Mouse (Mus musculus) hindbrain, embryonic 15.5 days (tissue): ENCODE measurements at regions not wholly inside any gene's neighbourhood (a gene's known extent, or its start where the extent isn't known, plus 50 kb on each side); places are given as distances from the start of the nearest gene placed in this dataset.
A peak's percentile ranks its signal among the peaks of the same experiment; 100 is the strongest.
"Not testable (repeated sequence)": the region's sequence is repeated elsewhere in the genome, so short reads cannot be mapped to it uniquely, and the experiment has no call there.

Experiments
- ATAC-seq: fragments of 200-750 bp; cut with Nextera tagmentation; 2 replicates; pipeline ENCODE4 v1.8.0; 2017; ENCODE audit warnings: low read depth, moderate number of reproducible peaks, moderate TSS enrichment; ENCODE audit not compliant: low FRiP score
- H3K27ac ChIP-seq: fragments of 300-500 bp; sonication (generic); replicated peaks from 2 replicates; pipeline ENCODE4 v1.5.1; 2015; ENCODE audit warnings: mild to moderate bottlenecking, inconsistent platforms
- H3K27me3 ChIP-seq: fragments of 300-500 bp; sonication (generic); 2 replicates; pipeline ENCODE4 v1.6.1; 2015; ENCODE audit warnings: control low read depth, inconsistent platforms
- H3K36me3 ChIP-seq: fragments of 300-500 bp; sonication (generic); 2 replicates; pipeline ENCODE4 v1.6.1; 2015; ENCODE audit warnings: control low read depth, inconsistent platforms
- H3K4me1 ChIP-seq: fragments of 300-500 bp; sonication (generic); replicated peaks from 2 replicates; pipeline ENCODE4 v1.6.1; 2015; ENCODE audit warnings: control low read depth, inconsistent platforms
- H3K4me2 ChIP-seq: fragments of 300-500 bp; sonication (generic); 2 replicates; pipeline ENCODE4 v1.6.1; 2015; ENCODE audit warnings: moderate library complexity, mild to moderate bottlenecking, inconsistent platforms
- H3K4me3 ChIP-seq: fragments of 300-500 bp; sonication (generic); 2 replicates; pipeline ENCODE4 v1.5.1; 2015; ENCODE audit warnings: mild to moderate bottlenecking, inconsistent platforms
- H3K9ac ChIP-seq: fragments of 300-500 bp; sonication (generic); 2 replicates; pipeline ENCODE4 v1.6.1; 2015; ENCODE audit warnings: inconsistent platforms
- H3K9me3 ChIP-seq: fragments of 300-500 bp; sonication (generic); 2 replicates; pipeline ENCODE4 v1.6.1; 2016; ENCODE audit warnings: control low read depth, inconsistent platforms
- WGBS: fragments of 180-500 bp; shearing (Covaris S2); methylation state at CpG from one replicate; pipeline ENCODE4 v1.1.7; 2015; 5-methylcytosine and 5-hydroxymethylcytosine counted together

DNA sequence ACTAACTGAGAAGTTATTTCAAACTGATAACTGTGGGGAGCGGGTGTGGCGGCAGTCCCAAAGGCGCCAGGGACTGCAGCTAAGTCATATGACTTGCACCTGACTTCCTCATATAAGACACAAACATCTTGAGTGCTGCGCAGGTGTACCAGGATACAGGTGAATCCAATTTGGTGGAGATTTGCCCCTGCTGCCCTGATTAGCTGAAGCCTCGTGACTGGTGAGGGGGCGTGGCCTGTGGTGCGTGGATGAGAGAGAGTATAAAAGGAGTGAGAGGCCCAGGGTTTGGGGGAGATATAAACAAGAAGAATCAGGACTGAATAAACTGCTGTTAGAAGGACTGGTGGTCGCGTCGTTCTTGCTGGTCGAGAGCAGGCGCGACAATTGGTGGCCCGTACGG is 731.6 kb upstream of the Pcdh10 start:
- 98% methylated on average over 14 of the region's 15 CpGs for WGBS

DNA sequence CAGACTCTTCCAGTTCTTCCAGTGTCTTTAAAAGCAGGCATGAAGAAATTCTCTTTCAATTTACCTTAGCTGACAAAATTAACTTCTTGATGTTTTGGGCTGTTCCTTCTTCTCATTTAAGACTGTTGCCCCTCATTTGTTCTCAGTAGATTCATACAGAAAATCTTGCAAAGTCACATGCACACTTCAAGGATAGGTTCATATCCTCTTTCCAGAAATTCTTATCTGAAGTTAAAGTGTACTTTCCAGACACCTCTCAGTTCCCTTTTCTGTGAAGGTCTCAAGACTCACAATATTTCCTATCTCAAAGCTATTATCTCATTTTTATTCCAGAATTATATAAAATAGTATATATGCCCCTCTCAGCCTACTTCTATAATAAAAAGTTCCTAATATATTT is 681.8 kb upstream of the Pcdh10 start:
- Histone ChIP-seq H3K27ac (no peak overlapping the region), H3K4me2 (no peak overlapping the region), H3K4me3 (no peak overlapping the region), H3K4me1 (no peaks in the 10 kb centered on the region), H3K9ac (no peak overlapping the region), H3K9me3 (no peaks in the 10 kb centered on the region), H3K27me3 (no peaks in the 10 kb centered on the region), H3K36me3 (no peaks in the 10 kb centered on the region)
- no peak for ATAC-seq

More for the DNA sequence above, 731.6 kb upstream of the Pcdh10 start:
- H3K4me1 ChIP-seq, H3K27me3 ChIP-seq, H3K36me3 ChIP-seq, H3K9ac ChIP-seq, H3K4me2 ChIP-seq, H3K27ac ChIP-seq, ATAC-seq, H3K4me3 ChIP-seq, H3K9me3 ChIP-seq: not testable (repeated sequence)

DNA sequence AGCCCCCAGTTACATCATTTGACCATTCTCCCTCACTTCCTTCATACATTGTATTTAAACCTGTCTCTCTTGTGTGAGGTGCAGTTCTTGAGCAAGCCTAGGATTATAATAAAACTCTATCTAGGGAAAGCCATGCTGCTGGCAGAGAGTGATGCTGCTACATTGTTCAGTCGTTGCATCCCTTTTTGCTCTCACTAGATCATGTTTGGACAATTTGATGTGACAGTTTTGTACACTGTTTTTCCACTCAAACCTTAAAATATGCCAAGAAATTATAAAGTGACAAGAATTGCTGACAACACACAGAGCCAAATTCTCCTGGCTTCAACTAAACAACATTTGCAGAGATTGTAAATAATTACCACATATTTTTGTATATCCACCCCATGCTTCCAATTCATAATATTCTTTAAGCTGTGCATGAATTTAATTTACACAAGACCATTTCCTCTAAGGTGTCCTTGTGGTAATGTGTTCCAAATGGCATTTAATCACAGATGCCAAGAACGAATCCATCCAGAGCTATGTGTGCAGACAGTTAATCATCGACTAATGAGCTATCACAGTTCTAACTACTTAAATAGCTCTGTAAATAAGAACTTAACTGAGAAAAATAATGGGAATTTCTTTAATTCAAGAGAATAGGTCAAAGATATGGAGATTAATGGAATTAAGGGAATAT is 681.1 kb upstream of the Pcdh10 start:
- 62% methylated on average over 3 of the region's 3 CpGs for WGBS

DNA sequence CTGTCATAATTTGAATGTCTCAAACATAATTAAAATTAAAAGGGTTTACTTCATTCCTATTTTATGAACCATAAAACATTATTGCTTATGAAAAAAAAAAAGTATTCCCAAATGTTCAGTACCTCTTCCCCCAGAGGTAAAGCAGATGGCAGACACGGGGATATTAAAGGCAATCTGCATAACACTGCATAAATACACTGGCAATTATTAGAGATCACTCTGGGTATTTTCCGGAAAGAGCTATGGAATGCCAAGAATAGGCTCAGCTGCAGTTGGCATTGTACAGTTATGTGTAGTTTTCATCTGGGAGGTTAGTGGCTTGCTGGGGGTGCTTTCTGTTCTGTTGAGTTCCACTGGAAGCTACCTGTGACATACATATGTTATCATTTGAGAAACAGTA is 677.1 kb upstream of the Pcdh10 start:
- Histone ChIP-seq H3K4me2 (no peak overlapping the region), H3K27me3 (no peaks in the 10 kb centered on the region), H3K9me3 (no peaks in the 10 kb centered on the region), H3K36me3 (no peaks in the 10 kb centered on the region), H3K9ac (no peak overlapping the region), H3K27ac (no peak overlapping the region), H3K4me1 (no peaks in the 10 kb centered on the region), H3K4me3 (no peak overlapping the region)
- ATAC-seq, result no peak
- 57% methylated on average over 2 of the region's 2 CpGs for WGBS

More for the DNA sequence above, 681.1 kb upstream of the Pcdh10 start:
- 0 out of 2 replicates have a peak, but pooled peaks have one; percentile 23 for ATAC-seq
- Histone ChIP-seq H3K4me2 (no peak overlapping the region), H3K4me3 (no peak overlapping the region), H3K27ac (no peak overlapping the region), H3K9me3 (no peaks in the 10 kb centered on the region), H3K9ac (no peak overlapping the region), H3K4me1 (no peaks in the 10 kb centered on the region), H3K27me3 (no peaks in the 10 kb centered on the region), H3K36me3 (no peaks in the 10 kb centered on the region)

DNA sequence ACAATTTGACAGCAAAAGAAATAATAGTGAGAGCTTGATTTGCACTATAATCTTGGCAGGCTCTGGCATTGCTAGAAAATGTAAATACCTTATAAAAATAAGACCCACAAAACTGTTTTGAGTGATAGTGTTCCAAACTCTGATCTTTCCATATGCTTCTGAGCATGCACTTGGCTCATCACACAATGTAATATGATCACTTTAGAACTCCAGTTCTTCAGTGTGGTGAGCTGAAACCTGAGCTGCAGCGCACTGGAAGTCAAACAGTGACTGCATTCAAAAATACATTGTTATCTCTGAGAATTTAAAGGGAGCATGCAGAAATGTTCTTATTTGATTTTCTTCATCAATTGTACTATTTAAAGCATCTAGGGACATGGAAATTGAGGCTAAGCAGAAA is 672.5 kb upstream of the Pcdh10 start:
- WGBS, result 69% methylated on average over 1 of the region's 1 CpGs
- no peak overlapping the region for H3K4me2 ChIP-seq
- no peak overlapping the region for H3K4me3 ChIP-seq
- H3K27ac ChIP-seq, result no peak overlapping the region
- H3K9ac ChIP-seq, result no peak overlapping the region
- no peaks in the 10 kb centered on the region for H3K4me1 ChIP-seq
- ATAC-seq, result no peak
- no peaks in the 10 kb centered on the region for H3K36me3 ChIP-seq
- H3K27me3 ChIP-seq, result no peaks in the 10 kb centered on the region
- no peaks in the 10 kb centered on the region for H3K9me3 ChIP-seq

DNA sequence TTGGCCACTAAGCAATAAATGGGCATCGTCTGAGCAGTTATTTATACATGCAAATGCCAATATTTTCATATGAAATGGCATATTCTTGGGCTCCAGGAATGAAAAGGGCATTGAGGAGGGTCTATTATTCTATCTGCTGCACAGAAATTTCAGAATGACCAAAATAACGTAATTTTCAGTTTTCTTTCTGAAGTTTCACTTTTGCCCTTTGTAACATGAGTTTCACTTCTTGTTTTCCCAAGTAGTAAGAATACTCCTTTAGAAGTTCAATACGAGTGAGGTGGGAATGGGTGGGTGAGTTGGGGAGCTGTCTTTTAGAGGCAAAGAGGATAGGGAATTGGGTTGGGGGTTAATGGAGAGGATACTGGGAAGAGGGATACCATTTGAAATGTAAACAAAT is 662.7 kb upstream of the Pcdh10 start:
- Histone ChIP-seq H3K4me2 (no peak overlapping the region), H3K27ac (no peak overlapping the region), H3K9me3 (no peaks in the 10 kb centered on the region), H3K27me3 (no peaks in the 10 kb centered on the region), H3K36me3 (no peaks in the 10 kb centered on the region), H3K9ac (no peak overlapping the region), H3K4me3 (no peak overlapping the region), H3K4me1 (no peaks in the 10 kb centered on the region)
- no peak for ATAC-seq
- 87% methylated on average over 3 of the region's 3 CpGs for WGBS
